Mouse (Mus musculus) urinary bladder, postnatal 10 days (tissue): ENCODE results near the gene Dgka.

ENCODE experiments used
- DNase-seq: peaks from one replicate; pipeline ENCODE4 v3.0.0; 2022; ENCODE audit warnings: low spot score

The Dgka gene

DNA sequence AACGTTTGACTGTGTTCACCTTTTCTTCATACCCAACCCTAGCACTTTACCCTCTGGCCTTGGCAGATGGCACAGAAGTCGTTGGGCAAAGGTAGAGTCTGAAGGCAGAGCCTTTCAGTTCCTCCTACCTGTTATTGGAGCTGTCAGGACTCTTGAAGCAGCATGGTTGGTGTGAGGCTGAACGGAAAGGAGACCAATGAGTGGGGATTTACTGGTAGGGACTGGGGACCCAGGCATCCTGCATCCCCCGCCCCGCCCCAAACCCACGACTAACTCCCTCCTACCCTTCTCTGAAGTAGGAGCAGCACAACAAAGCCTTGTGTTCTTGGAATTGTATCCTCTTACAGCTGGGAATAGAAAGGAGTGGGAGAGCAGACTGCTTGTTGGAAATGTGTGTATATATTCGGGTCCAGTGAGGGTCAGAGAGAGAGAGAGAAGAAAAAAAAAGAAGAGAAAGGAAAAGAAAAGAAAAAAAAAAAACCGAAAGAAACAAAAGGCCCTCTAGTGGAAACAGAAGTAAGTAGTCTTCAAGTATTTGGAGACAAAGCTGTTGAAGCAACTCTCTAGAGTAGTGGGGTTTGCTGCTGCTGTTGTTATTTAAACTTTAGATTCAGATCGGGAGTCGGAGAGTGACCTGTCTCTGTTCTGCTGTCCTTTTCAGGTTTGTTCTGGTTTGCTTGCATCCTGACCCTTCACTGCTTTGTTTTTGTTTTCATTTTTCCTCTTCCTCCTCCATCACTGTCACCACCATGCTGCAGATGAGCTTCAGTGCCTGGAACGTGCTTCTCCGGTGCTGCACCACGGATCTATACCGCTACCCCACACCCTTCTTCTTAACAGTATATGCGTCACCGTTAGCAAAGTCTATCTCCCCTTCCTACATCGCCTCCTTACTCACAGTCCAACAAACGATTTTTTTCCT is at the start of gene Dgka:
Gene Dgka (minus strand): TSS at position 176 of the 922 bp plus-strand sequence.
- DNase-seq, result no peak

DNA sequence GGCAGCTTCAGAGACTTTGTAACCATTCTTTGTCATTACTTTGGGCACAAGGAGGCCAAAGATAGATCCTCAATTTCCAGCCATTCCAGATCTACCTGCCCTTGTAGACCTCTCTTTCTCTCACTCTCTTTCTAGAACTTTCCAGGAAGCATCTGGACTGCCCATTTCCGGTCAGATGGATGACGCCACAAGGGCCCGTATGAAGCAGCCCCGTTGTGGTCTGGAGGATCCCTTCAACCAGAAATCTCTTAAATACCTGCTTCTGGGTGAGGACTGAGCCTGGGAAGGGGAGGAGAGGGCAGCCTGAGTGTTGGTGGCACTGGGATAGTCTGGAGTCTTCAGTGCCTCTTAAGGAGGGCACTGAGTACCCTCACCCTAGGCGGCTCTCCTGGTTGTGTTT is 49.7 kb upstream of the Dgka start:
- no peak for DNase-seq

DNA sequence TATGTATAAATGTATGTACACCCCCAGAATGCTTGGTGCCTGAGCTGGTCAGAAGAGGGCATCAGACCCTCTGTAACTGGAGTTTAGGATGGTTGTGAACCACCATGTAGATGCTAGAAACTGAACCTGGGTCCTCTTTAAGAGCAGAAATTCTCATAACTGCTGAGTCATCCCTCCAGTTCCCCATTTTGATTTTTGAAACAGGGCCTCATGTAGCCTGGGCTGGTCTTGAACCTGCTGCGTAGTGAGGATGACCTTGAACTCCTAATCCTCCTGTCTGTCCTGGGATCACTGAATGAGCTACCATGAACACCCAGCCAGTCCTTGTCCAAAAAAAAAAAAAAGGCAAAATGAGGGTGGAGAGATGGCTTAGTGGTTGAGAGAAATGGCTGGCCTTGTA is 48.6 kb upstream of the Dgka start:
- no peak for DNase-seq

DNA sequence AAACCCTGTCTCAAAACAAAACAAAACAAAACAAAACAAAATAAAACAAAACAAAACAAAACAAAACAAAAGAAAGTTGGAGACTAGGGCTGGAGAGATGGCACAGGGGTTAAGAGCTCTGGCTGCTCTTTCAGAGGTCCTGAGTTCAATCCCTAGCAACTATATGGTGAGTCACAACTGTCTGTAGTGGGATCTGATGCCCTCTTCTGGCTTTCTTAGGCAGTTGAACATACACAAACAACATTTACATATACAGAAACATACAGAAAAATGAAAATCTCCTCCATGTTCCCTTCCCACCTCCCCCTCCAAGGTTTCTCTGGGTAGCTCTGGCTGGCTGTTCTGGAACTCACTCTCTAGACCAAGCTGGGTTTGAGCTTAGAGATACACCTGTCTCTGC is 47.4 kb upstream of the Dgka start:
- no peak for DNase-seq

DNA sequence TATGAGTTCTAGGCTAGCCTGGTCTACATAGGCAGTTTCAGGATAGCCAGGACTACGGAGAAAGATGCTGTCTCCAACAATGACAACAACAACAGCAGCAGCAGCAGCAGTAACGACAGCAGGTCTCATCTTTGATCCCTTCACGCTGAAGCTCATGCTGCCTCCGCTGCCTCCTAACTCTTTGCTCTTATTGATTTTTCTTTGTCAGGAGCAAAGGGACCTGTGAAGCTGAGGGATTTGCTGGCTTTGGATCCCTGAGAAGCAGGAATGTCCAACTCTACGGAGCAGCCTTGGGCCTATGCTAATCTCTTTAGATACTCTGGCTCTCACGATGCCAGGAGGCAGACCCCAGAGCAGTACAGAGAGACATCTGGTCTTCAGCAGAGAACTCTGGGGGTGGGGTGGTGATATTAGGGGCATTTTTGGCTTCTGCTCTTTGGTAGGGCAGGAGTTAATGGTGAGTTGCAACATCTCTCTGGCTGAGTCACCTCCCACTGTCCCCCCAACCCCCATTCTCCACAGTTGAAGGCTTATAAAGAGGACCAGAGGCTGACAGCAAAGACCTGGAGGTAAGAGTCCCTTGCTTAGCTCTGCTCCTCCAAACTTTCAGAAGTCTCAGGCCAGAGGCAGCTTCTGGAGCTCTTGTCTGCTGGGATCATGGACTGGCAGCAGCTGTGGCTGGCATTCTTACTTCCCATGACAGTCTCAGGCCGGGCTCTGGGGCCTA is 45.9 kb upstream of the Dgka start, which contains the start of gene Mmp19:
Gene Mmp19 (plus strand): TSS at position 513 of the 727 bp plus-strand sequence.
- DNase-seq, result no peak

DNA sequence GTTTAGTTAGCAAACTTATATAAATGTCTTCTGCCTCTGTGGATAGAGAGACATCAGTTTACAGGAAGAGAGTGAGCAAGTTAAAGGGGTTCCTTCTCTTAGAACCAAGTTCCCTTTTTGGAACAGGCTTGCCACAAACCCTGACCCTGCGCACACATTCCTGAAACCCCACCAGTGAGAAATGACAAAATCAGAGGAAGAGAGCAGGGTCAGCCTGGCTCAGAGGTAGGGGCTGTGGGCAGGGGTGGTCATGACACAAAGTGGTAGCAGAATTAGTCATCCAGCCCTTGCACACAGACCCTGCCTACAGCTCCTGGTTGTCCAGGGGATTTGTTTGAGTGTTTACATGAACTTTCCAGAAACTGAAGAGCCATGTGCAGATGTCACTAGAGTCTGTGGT is 35.5 kb upstream of the Dgka start:
- no peak for DNase-seq

DNA sequence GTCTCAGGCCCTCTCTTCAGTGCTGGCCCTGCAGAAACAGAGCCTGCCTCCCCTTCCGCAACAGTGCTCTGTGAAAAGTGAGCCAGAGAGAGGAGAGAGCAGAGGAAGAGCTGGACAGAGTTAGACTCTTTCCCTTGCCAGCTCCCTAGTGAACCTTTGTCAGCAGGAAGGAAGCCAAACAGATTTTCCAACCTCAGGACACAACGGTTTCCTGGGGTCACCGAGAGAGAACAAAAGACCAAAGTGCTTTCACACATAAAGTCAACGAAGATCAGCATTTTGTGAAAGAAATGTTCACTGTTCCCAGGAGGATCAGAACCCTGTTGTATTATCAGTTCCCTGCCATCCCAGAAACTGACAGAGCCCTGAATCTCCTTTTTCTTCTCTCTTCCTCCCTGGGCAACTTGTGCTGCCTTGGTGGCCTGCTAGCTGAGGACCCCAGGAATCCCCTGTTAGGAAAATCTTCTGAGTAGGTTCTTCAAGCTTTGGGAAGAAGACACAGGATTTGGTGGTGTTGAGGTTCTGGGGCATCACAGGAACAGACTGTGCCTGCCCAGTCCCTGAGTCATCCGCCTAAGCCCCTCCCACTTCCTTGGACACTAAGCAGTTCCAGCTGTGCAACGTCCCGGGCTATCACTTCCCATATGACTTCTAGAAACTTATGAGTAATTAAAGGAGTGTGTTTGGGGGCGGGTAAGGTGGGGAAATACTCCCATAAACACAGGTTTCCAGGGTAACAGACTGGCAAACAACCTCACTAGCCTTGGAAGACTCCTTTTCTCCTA is 34.5 kb upstream of the Dgka start:
- DNase-seq, result no peak

DNA sequence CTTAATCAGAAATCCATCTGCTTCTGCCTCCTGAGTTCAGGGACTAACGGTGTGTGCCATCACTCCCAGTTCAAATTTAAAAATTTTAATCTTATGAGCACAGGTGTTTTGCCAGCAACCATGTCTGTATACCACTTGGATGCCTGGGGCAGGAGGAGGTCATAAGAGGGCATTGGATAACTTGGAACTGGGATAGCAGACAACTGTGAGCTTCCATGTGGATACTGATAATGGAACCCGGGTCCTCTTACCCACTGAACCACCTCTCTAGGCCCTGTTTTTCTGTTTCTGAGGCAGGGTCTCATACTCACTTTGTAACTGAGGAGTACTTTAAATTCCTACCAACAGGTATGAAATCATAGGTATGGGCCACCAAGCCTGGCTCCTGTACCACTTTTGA is 33.8 kb upstream of the Dgka start:
- DNase-seq, result no peak

DNA sequence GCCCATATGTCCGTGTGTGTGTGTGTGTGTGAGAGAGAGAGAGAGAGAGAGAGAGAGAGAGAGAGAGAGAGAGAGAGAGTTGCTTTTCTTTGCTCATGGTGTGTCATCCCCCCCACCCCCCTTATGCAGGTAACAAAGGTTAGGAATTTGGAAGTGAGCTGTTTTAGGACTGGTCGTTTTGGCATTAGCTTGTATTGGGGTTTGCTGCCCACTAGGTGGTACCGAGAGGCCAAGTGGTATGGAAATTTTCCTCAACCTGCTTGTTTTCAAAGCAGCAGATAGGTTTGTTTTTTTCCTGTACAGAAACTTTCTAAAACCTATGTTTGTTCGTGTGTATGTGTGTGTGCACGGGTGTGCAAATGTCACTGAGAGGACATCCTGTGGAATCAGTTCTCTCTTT is 29.0 kb upstream of the Dgka start:
- DNase-seq, result no peak

DNA sequence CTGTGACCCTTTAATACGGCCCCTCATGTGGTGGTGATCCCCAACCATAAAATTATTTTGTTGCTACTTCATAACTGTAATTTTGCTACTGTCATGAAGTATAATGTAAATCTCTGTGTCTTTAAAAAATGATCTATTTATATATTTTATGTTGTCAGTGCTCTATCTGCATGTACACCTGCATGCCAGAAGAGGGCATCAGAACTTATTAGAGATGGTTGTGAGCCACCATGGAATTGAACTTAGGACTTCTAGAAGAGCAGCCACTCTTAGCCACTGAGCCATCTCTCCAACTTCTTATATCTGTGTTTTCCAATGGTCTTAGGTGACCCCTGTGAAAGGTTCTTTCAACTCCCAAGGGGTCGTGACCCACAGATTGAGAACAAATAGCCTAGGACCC is 28.2 kb upstream of the Dgka start:
- no peak for DNase-seq

DNA sequence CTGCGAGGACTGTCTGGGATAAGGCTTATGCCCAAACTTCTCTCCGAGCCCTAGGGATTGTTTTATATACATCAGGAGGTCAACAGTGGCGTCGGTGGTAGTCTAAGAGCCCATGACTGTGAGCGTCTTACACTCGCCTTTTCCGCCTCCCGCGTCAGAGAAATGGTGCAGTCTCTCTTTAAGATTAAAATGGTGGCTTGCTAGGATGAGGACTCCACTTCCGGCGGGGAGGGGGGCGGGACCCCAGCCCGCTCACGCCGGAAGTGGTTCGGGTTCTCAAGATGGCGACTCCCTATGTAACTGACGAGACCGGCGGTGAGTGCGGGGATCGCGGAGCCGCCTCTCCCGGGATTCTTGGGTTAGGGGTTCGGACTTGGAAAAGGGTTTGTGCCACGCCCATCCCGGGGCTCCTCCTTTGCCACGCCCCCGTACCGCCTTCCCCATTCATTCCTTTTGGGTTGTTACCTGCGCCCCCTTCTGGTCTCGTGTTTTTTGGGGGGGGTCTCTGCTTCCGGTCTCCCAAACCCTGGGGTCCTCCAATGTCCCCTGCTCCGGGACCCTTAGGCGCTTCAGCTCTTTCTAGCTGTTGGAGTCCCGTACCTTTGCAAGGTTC is 3.7 kb upstream of the Dgka start:
- no peak for DNase-seq

DNA sequence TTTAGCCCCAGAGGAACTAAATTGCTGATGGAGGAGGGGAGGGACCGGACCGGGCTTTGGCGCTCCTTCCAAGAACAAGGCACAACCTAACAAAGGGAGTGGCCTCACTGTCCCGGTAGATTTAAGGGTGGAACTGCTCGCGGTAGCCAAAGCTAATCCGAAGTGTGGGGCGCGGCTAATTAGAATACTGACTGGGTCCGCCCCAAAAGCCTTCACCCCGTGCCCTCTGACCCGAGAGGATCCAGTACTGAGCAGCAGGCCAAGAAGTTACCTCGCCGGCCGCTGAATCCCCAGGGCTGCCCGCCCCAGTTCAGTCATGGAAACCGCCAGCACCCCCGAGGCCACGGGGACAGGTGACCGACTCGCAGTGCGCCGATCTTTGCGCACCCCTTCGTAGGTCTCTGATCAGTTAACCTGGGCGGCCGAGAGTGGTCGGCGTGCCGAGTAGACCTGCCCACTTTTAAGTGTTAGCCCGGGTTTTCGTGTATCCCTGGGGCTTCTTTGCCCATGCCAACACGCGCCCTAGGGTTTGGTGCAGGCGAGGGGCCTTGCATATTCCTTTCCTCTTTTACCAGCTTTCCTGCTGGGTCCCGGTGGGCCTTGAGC is 3.1 kb upstream of the Dgka start, which contains the start of gene Pym1:
Gene Pym1 (plus strand): TSS at position 244 of the 606 bp plus-strand sequence.
- DNase-seq, result no peak

DNA sequence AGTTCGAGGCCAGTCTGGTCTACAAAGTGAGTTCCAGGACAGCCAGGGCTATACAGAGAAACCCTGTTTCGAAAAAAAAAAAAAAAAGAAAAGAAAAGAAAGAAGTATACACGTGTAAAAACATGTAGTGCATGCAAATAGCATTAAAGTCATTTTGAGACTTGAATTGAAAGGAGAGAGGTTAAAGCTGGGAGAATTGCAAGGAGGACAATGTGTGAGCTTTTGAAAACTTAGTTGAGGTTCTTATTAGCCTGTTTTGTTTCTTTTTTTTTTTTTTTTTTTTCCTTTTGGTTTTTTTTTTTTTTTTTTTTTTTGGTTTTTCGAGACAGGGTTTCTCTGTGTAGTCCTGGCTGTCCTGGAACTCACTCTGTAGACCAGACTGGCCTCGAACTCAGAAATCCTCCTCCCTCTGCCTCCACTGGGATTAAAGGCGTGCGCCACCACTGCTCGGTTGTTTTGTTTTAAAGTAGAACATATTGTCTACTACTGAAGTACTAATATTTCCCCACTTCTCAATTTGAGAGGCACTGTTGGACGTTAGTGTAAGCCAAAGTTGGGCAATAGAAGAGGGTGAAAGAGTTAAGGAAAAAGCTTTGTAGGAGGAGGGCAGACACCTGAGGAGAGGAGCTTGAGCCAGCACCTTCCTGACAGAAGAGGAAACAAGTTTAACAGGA is 2.5 kb upstream of the Dgka start:
- no peak for DNase-seq

DNA sequence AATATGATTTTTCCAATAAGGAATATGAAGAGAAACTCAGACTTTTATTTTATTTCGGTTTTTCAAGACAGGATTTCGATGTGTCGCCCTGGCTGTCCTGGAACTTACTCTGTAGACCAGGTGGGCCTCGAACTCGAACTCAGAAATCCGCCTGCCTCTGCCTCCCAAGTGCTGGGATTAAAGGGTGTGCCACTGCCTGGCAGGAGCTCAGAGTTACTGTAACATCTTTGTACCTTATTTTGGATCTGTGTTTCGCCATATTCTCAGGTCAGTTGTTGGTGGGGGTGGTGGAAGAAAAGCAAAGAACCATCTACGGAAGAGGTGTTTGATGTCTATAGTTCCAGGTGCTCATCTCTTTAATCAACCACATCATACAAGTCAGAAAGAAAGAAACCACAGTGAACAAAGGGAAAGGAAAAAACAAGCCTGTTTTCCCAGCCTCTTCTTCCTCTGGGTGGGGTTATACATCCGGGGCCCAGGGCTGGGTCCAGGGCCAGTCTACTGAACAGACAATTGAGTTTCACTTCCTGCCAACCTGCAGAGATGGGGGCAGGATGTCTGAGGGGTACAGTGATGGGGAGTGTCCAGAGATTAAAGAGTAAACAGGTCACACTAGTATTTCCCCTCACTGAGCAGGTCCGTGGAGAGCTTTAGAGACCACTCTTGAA is 1.4 kb upstream of the Dgka start:
- DNase-seq, result no peak

DNA sequence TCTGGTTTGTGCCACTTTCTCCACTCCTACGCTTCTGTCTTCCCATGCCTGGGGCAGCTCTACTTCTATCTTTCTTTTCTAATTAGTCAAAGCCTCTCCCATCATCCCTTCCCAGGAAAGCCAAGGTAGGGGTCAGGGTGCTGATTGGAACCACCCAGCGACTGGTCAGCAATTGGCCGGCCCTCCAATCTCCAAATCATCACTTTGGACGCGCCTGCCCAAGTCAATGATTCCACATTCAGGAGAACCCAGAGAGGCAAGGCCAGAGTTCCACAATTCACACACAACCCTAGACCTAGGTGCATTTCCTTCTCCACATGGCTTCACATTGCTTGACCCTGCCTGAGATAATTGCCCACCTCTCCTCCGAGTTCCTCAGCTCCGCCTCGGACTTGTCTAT is 444 bp downstream of the Dgka start:
- DNase-seq, result no peak

DNA sequence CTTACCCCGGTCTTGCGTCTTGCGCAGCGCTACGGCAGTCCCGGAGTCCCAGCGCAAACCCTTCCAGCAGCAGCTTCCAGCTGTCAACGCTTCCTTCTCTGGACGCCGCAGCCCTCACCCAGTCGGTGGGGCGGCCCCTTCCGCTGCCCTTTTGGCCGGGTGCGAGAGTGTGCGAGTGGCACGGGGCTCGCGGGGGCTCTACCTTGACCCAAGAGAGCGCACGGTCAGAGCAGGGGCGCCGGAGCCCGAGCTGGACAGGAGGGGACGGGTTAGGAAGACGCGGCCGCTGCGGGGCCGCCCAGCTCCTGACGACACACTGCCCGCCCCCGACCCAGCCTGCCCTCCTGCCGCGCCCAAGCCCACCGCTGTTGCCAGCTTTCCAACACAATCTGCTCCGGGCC is 864 bp downstream of the Dgka start:
- no peak for DNase-seq

DNA sequence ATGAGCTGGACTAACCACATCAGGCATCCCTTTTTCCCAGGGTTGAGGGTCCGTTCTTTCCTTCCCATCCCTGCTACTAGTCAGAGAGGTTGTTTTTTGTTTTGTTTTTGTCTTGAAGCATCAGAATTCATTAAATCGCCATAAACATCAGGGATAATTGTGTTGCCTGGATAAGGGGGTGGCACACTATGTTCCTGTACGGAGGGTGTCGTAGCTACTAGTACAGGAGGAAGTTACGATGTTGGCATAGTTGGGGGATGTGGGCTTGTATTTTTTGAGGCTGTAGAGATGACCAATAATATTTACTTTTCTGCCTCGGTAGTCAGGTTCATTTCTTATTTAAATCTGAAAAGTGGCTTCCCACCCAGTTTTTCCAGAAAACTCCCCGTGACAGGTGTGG is 1.4 kb downstream of the Dgka start:
- DNase-seq, result no peak

DNA sequence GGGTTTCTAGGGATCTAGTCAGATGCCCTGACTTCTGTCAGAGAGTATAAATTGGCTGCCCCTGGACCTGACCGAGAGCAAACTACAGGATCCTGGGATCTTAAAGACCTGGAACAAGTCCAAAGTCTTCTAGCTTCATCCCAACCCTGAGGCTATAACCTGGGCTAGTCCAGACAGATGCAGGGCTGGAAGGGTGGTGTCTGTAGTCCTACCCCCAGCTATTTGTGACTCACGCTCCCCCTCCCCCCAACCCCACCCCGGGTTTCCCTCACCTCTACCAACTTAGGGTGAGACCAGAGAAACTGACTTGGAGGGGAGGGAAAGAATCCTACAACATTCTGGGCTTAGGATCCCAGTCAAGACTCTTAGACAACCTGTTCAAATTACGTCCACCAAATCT is 2.0 kb downstream of the Dgka start:
- DNase-seq, result no peak

DNA sequence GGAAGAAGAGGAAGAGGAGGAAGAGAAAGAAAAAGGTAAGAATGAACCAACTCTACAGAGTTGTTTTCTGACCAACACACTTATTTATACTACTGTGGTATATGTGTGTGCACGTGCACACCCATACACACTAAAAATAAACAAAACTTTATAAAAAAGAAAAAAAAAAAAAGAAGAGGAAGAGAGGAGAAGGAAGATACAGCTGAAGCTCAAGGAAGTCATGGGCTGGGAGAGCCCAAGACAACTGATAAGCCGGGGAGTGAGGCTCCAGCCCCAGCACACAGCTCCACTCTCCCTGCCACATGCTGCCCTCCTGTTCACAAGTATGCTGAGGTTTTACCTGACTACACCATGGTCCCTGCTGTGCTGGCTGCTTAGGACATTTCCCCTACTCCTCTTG is 4.4 kb downstream of the Dgka start:
- DNase-seq, result no peak

DNA sequence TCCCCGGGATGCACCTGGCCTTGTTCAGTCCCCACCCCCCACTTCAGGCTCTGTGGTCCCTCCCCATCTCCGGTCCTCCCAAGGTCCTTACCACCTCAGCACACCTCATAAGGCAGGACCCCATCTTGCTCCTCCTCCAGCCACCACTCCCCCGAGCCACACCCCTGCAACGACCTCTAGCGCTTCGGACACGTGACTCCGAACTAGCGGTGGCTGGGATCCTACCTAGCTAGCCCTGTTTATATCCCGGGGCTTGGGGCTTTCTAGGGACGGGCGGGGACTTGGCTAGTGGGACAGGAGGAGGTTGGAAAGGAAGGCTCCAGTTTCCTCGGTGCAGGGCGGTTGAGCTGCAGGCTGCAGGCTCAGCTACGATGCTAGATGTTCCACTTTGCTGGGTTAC is 7.2 kb downstream of the Dgka start:
- DNase-seq, result no peak

DNA sequence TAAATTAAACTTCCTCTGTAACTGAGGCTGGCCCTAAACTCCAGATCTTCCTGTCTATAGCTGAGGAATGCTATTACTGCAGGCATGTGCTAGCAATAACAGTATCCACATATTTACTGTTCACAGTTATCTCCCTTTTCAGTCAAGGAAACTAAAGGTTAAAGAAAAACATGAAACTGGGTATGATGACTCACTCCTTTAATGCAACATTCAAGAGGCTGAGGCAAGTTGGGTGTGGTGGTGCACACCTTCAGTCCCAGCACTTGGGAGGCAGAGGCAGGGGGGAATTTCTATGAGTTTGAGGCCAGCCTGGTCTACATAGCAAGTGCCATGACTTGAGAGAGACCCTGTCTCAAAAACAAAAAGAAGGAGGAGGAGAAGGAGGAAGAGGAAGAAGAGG is 12.7 kb downstream of the Dgka start:
- no peak for DNase-seq
